Mouse (Mus musculus) bone marrow macrophage, adult 2 months (primary cell): ENCODE measurements around the gene Sdccag8.

ENCODE experiments used
- CTCF ChIP-seq: IDR thresholded peaks from 2 replicates; pipeline ENCODE4 v1.5.1; 2012; ENCODE audit warnings: low read depth, mild to moderate bottlenecking, low read length, moderate library complexity
- POLR2A ChIP-seq: IDR thresholded peaks from 2 replicates; pipeline ENCODE4 v1.6.1; 2012; ENCODE audit warnings: mild to moderate bottlenecking, low read depth, low read length, borderline replicate concordance

- no peak for TF ChIP-seq CTCF
- no peak for TF ChIP-seq POLR2A
Measured at GRCm38 (mm10) chr1:176926009-176926408, 111.5 kb downstream of the Sdccag8 start.
